Mouse (Mus musculus): Measurements from ENCODE around the gene Gabbr1. TPM values are rescaled to one million over a fixed set of nuclear protein-coding genes. Genes with fewer than 3 reads are reported as not detected.

The Gabbr1 gene
- polyA plus RNA-seq, 1 experiment from 2014 or later: 0.51 TPM

Other genes with a start within 250 kb of the Gabbr1 start
- not detected in 2 replicates for gene H2-M10.6, start 233.8 kb upstream of the Gabbr1 start, polyA plus RNA-seq (2015; fragmentation: Nextera tagmentation; extraction: Ambion mirVana)
- 12.1 and 12.4 TPM in 2 replicates for gene Trim26, start 208.8 kb upstream of the Gabbr1 start, polyA plus RNA-seq (2015; fragmentation: Nextera tagmentation; extraction: Ambion mirVana)
- gene Trim15, start 178.8 kb upstream of the Gabbr1 start, polyA plus RNA-seq (2015; fragmentation: Nextera tagmentation; extraction: Ambion mirVana): 0.22 and 0.34 TPM in 2 replicates
- gene Trim10, start 176.4 kb upstream of the Gabbr1 start, polyA plus RNA-seq (2015; fragmentation: Nextera tagmentation; extraction: Ambion mirVana): 286 and 323 TPM in 2 replicates
- gene Trim40, start 155.8 kb upstream of the Gabbr1 start, polyA plus RNA-seq (2015; fragmentation: Nextera tagmentation; extraction: Ambion mirVana): 0.17 TPM in 1 of 2 replicates, not detected in the other
- 0.09 TPM in 1 of 2 replicates, not detected in the other for gene Trim31, start 147.8 kb upstream of the Gabbr1 start, polyA plus RNA-seq (2015; fragmentation: Nextera tagmentation; extraction: Ambion mirVana)
- gene Rnf39, start 103.0 kb upstream of the Gabbr1 start, polyA plus RNA-seq (2015; fragmentation: Nextera tagmentation; extraction: Ambion mirVana): not detected in 2 replicates
- gene Ppp1r11, start 94.2 kb upstream of the Gabbr1 start, polyA plus RNA-seq (2015; fragmentation: Nextera tagmentation; extraction: Ambion mirVana): 38.7 and 40.1 TPM in 2 replicates
- 31.7 and 31.8 TPM in 2 replicates for gene Znrd1, start 87.4 kb upstream of the Gabbr1 start, polyA plus RNA-seq (2015; fragmentation: Nextera tagmentation; extraction: Ambion mirVana)
- gene Znrd1as, start 87.4 kb upstream of the Gabbr1 start, polyA plus RNA-seq (2015; fragmentation: Nextera tagmentation; extraction: Ambion mirVana): 3.5 and 4.8 TPM in 2 replicates
- not detected in 2 replicates for gene 2410137M14Rik, start 64.7 kb upstream of the Gabbr1 start, polyA plus RNA-seq (2015; fragmentation: Nextera tagmentation; extraction: Ambion mirVana)
- gene H2-M5, start 56.4 kb upstream of the Gabbr1 start, polyA plus RNA-seq (2015; fragmentation: Nextera tagmentation; extraction: Ambion mirVana): not detected in 2 replicates
- 4.6 TPM in 2 replicates for gene Zfp57, start 44.8 kb upstream of the Gabbr1 start, polyA plus RNA-seq (2015; fragmentation: Nextera tagmentation; extraction: Ambion mirVana)
- not detected in 2 replicates for gene Mog, start 22.6 kb upstream of the Gabbr1 start, polyA plus RNA-seq (2015; fragmentation: Nextera tagmentation; extraction: Ambion mirVana)
- not detected in 2 replicates for gene Olfr90, start 42.5 kb downstream of the Gabbr1 start, polyA plus RNA-seq (2015; fragmentation: Nextera tagmentation; extraction: Ambion mirVana)
- gene Olfr91, start 52.3 kb downstream of the Gabbr1 start, polyA plus RNA-seq (2015; fragmentation: Nextera tagmentation; extraction: Ambion mirVana): not detected in 2 replicates
- not detected in 2 replicates for gene Olfr92, start 74.1 kb downstream of the Gabbr1 start, polyA plus RNA-seq (2015; fragmentation: Nextera tagmentation; extraction: Ambion mirVana)
- not detected in 2 replicates for gene Olfr93, start 115.5 kb downstream of the Gabbr1 start, polyA plus RNA-seq (2015; fragmentation: Nextera tagmentation; extraction: Ambion mirVana)
- not detected in 2 replicates for gene Ubd, start 147.9 kb downstream of the Gabbr1 start, polyA plus RNA-seq (2015; fragmentation: Nextera tagmentation; extraction: Ambion mirVana)
- not detected in 2 replicates for gene Olfr94, start 155.0 kb downstream of the Gabbr1 start, polyA plus RNA-seq (2015; fragmentation: Nextera tagmentation; extraction: Ambion mirVana)
- gene Olfr95, start 167.2 kb downstream of the Gabbr1 start, polyA plus RNA-seq (2015; fragmentation: Nextera tagmentation; extraction: Ambion mirVana): not detected in 2 replicates
- gene Olfr96, start 174.2 kb downstream of the Gabbr1 start, polyA plus RNA-seq (2015; fragmentation: Nextera tagmentation; extraction: Ambion mirVana): not detected in 2 replicates
- gene Olfr97, start 191.4 kb downstream of the Gabbr1 start, polyA plus RNA-seq (2015; fragmentation: Nextera tagmentation; extraction: Ambion mirVana): not detected in 2 replicates
- gene Olfr98, start 217.8 kb downstream of the Gabbr1 start, polyA plus RNA-seq (2015; fragmentation: Nextera tagmentation; extraction: Ambion mirVana): not detected in 2 replicates
- gene H2-M3, start 224.3 kb downstream of the Gabbr1 start, polyA plus RNA-seq (2015; fragmentation: Nextera tagmentation; extraction: Ambion mirVana): 1.3 and 1.5 TPM in 2 replicates
- gene Olfr99, start 237.5 kb downstream of the Gabbr1 start, polyA plus RNA-seq (2015; fragmentation: Nextera tagmentation; extraction: Ambion mirVana): not detected in 2 replicates